Mouse (Mus musculus) bone marrow macrophage, adult 2 months (primary cell): Measurements from ENCODE around the gene Arhgef3. TPM values are rescaled to one million over a fixed set of nuclear protein-coding genes. Genes with fewer than 3 reads are reported as not detected.

Experiments
- H3K27ac ChIP-seq: 2 replicates; pipeline ENCODE4 v1.5.1; 2012; ENCODE audit warnings: low read depth, low read length; ENCODE audit not compliant: insufficient read depth
- H3K4me1 ChIP-seq: 2 replicates; pipeline ENCODE4 v1.6.1; 2012; ENCODE audit warnings: low read length; ENCODE audit not compliant: control insufficient read depth, insufficient read depth
- H3K4me3 ChIP-seq: 2 replicates; pipeline ENCODE4 v1.5.1; 2012; ENCODE audit warnings: mild to moderate bottlenecking, low read length, moderate library complexity; ENCODE audit not compliant: insufficient read depth
- CTCF ChIP-seq: IDR thresholded peaks from 2 replicates; pipeline ENCODE4 v1.5.1; 2012; ENCODE audit warnings: low read depth, mild to moderate bottlenecking, low read length, moderate library complexity
- POLR2A ChIP-seq: IDR thresholded peaks from 2 replicates; pipeline ENCODE4 v1.6.1; 2012; ENCODE audit warnings: mild to moderate bottlenecking, low read depth, low read length, borderline replicate concordance
- polyA plus RNA-seq: library from polyadenylated mRNA; stranded (reverse); fragments of >200 nt; gene quantifications from 2 replicates; pipeline ENCODE4 v1.2.4, GENCODE M21; 2012; ENCODE audit not compliant: missing spikeins, insufficient read depth, insufficient read length

Arhgef3 gene
- polyA plus RNA-seq: 10.2 and 10.3 TPM in 2 replicates

DNA sequence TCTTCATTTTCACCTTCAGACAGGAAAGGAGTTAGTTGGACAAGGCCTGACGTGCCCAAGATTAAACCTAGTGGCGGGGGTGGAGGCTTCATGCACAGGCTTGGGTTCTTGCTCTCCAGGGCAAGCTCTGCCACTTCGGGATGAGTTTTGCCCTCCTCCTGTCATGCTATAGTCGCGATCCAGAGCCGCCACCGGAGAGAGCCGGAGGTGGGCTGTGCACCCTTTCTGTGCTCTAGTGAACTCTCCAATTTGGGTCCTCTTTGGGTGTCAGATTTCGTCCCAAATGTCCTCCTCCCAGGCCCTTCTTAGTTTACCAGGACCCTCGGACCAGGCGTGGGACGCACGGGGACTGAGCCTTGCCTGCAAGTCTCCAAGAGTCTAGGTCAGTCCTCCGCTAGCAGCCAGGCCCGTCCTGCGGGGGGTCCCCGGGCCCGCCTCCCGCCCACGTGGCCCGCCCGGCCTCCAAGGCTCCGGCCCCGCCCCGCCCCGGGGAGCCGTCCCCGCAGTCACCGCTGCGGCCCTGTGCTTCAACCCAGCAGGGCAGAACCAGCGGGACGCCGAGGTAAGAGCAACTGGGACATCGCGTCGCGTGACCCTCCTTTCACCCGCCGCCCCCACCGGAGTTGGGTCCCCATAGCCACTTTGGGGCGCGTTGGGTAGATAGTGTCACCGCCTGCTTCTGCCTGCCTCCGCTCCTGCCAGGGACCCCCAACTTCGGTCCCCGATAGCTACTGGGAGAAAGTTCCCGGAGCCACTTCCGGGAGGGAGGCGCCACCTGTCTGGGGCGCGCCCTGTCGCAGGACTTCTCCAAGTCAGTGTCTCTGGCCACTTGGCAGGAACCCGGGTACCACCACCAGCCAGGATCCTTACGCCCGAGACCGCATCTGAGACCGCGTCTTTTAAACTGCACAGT is at the start of gene Arhgef3:
TSS of gene Arhgef3 (plus strand) at position 538 of the 913 bp plus-strand sequence.
- no peaks in the 10 kb centered on the region; the same call in 1 of the 2 replicates for H3K4me1 ChIP-seq
- peak within 1 kb of the TSS; percentile 53 for H3K4me3 ChIP-seq
- H3K27ac ChIP-seq: no peak within 1 kb of the TSS
- TF ChIP-seq CTCF (no peak), POLR2A (no peak)

- Histone ChIP-seq H3K4me3 (no peak overlapping the region), H3K27ac (no peak overlapping the region), H3K4me1 (no peaks in the 10 kb centered on the region)
- TF ChIP-seq POLR2A (no peak), CTCF (no peak)
Measured at GRCm38 (mm10) chr14:27066171-27066929, 48.3 kb upstream of the Arhgef3 start.

- H3K27ac ChIP-seq: no peak overlapping the region
- H3K4me3 ChIP-seq: no peak overlapping the region
- TF ChIP-seq POLR2A (no peak), CTCF (no peak)
- no peaks in the 10 kb centered on the region for H3K4me1 ChIP-seq
Measured at GRCm38 (mm10) chr14:27067866-27068271, 46.8 kb upstream of the Arhgef3 start.

DNA sequence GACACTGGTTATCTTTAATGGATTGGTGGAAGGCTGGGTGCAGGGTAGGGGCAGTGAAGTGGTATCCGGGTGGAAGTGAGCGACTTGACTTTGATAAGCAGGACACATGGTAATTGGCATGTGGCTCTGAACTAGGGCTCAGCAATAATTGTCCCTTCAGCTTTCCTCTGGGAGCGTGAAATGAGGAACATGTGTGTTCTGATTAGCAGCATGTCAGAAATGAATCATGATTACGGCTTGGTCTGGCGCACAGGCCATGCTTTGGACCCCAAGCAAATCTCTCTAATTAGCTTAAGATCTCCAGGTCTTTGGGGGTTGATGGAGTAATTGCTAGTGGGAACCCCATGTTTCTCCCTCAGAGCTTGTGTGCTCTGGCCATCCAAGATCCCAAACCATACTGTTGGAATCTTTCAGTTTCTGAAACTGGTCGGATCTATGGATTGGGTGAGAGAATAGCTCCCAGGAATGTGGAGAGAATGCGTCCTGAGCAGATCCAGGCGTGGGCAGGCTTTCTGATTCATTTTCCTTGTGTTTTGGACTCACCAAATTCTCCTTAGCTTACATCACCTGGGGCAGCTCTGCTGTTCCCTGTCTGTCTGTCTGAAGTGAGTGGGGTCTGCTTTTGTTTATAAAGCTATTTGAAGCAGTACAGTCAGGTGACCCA is 45.1 kb upstream of the Arhgef3 start:
- Histone ChIP-seq H3K4me1 (no peaks in the 10 kb centered on the region), H3K27ac (no peak overlapping the region), H3K4me3 (no peak overlapping the region)
- TF ChIP-seq CTCF (no peak), POLR2A (no peak)

DNA sequence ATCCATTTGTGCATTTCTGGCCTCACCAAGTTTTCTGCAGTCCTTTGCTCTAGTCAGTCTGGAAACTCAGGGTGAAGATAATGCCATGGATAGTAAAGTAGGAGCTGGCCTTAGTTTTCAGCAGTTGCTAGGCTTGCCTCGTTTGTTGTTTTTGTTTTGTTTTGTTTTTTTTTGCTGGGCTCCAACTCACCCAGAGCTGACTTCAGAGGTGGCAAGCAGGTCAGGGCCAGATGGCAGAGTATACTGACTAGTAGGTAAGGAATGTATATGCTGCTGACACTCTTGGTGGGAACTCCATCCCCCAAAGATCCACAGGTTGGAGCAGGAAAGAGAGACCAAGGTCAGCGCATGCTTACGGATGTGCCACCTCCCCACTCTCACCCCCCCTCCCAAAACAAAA is 44.6 kb upstream of the Arhgef3 start:
- H3K4me3 ChIP-seq: no peak overlapping the region
- no peaks in the 10 kb centered on the region for H3K4me1 ChIP-seq
- no peak overlapping the region for H3K27ac ChIP-seq
- TF ChIP-seq CTCF: no peak

- Histone ChIP-seq H3K4me1 (no peaks in the 10 kb centered on the region), H3K27ac (no peak overlapping the region), H3K4me3 (no peak overlapping the region)
- TF ChIP-seq CTCF (no peak), POLR2A (no peak)
Measured at GRCm38 (mm10) chr14:27070758-27071157, 43.9 kb upstream of the Arhgef3 start.

GRCm38 (mm10) chr14:27071985-27072384 is 42.7 kb upstream of the Arhgef3 start:
- Histone ChIP-seq H3K4me1 (no peaks in the 10 kb centered on the region), H3K27ac (no peak overlapping the region), H3K4me3 (no peak overlapping the region)
- TF ChIP-seq POLR2A: no peak
- TF ChIP-seq CTCF: no peak

- Histone ChIP-seq H3K4me1 (no peaks in the 10 kb centered on the region), H3K27ac (no peak overlapping the region), H3K4me3 (no peak overlapping the region)
- TF ChIP-seq POLR2A (no peak), CTCF (no peak)
Measured at GRCm38 (mm10) chr14:27075084-27075483, 39.6 kb upstream of the Arhgef3 start.

GRCm38 (mm10) chr14:27075909-27076521 is 38.7 kb upstream of the Arhgef3 start:
- no peak for TF ChIP-seq CTCF
- TF ChIP-seq POLR2A: no peak
- no peak overlapping the region for H3K4me3 ChIP-seq
- H3K4me1 ChIP-seq: no peaks in the 10 kb centered on the region
- no peak overlapping the region for H3K27ac ChIP-seq

DNA sequence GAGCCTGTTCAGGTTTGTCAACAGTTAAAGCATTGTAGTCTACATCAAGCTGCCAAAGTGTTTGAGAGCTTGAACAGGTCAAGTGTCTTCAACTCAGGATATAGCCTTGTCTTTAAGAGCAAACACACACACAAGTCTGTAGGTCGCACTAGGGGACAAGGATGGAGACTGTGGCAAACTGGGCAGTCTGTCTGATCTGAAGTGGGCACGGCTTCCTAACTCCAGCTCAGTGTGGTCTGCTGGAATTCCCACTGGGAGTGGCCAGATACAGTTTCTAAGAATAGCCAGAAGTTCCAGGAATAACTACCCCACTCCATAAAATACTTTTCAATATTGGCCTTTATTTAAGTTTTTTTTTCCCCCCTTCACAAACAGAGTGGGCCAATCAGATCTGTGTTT is 38.2 kb upstream of the Arhgef3 start:
- Histone ChIP-seq H3K27ac (no peak overlapping the region), H3K4me1 (no peaks in the 10 kb centered on the region), H3K4me3 (no peak overlapping the region)
- TF ChIP-seq POLR2A: no peak
- TF ChIP-seq CTCF: no peak
